Comparison of ENCODE assay signal across 8 mouse cellular contexts in the genomic region with DNA sequence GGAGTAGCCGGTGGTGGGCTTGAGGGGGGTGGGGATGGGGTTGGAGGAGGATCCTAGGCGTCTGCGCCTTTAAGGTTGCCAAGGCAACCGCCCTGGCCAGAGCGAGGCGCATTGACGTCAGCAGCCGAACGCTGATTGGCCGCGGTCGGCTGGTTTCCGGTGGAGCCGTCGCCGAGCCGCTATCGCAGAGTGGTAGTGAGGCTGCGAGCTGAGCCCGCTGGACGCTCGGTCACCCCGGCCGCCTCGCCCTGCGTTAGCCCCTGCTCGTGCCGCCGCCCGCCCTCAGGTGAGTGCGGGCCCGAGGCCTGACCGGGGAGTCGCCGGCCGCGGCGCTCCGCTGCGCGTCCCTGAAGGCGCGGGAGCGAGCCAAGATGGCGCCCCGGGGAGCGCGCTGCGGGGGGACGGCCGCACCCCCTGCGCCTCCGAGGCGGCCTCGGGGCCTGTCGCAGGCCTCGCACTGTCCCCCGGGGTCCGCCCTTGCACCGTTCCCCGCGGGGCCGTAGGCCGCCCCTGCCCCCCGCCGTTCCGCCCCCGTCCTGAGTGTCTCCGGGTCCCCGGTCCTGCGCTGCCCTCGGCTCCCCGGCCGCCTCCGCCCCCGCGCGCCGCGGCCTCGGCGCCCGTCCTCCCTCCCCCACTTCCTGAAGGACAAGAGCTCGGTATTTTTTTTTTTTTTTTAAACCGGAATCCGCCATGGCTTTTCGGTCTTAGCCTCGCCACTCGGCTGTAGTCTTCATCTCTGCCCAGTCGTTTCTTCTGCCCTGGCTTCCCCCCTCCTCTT. TPM values are rescaled to one million over a fixed set of nuclear protein-coding genes. Genes with fewer than 3 reads are reported as not detected.
DNase-seq lines count a peak whose midpoint lies in the region; TF ChIP-seq lines count a peak whose summit lies in the region.

No protein-coding gene starts in this region.

- H3K4me1 ChIP-seq in megakaryocyte, embryonic 14.5 days, result peaks cover 61% of the 10 kb centered on the region

- DNase-seq in WW6 (ENCODE audit: low read depth, low spot score), result peak; percentile 77
- DNase-seq in cerebellum, postnatal 4 days (ENCODE audit: low spot score in 2 of 2), result peak; percentile 86 to 94
- peak; percentile 96 for DNase-seq in gastrocnemius, adult 2 months
- DNase-seq in hindlimb bud, embryonic 11.5 days (ENCODE audit: extremely low spot score, low read depth, low spot score), result peak; percentile 70
- peak; percentile 80 to 91 for DNase-seq in left cerebral cortex, adult 8-10 months (ENCODE audit: low spot score in 2 of 2)
- peak; percentile 97 for DNase-seq in right cerebral cortex, postnatal 10 days (ENCODE audit: low spot score in 2 of 2)
- peak; percentile 87 for DNase-seq in urinary bladder, postnatal 25 days (ENCODE audit: low spot score)

- no peaks in the 10 kb centered on the region for H3K27me3 ChIP-seq in megakaryocyte, embryonic 14.5 days (replicated peaks)

- H3K27ac ChIP-seq in gastrocnemius, adult 2 months, result peak overlapping the region; percentile 97

- peaks cover 37% of the 10 kb centered on the region for H3K36me3 ChIP-seq in megakaryocyte, embryonic 14.5 days (replicated peaks; ENCODE audit: low read length)

- intact Hi-C loops in gastrocnemius, adult 2 months (cut with DNase I), result no loop called here

- H3K4me3 ChIP-seq in gastrocnemius, adult 2 months, result peak overlapping the region; percentile 97
- H3K4me3 ChIP-seq in megakaryocyte, embryonic 14.5 days (replicated peaks), result peak overlapping the region; percentile 98

- TF ChIP-seq CTCF in gastrocnemius, adult 2 months (IDR thresholded peaks at IDR 0.05), result no peak

- no peaks in the 10 kb centered on the region for H3K9me3 ChIP-seq in megakaryocyte, embryonic 14.5 days

RNA-seq across cellular contexts. Expression of a gene that starts 1.8 kb away (rescaled TPM):
- 100 to 1,000 TPM in 1 of 2 experiments, 10 to 100 TPM in 1; 98.9 to 117 TPM for total RNA-seq in gastrocnemius, adult 2 months (2021)
- total RNA-seq in left cerebral cortex, adult 8-10 months (2022), result 100 to 1,000 TPM; 569 to 599 (median 583) TPM
- 69.4 and 141 TPM in 2 replicates for polyA plus RNA-seq in megakaryocyte, embryonic 14.5 days (2012; ENCODE audit: insufficient read depth, low replicate concordance)

RNA-seq across cellular contexts. Expression of a gene that starts 39.2 kb away (rescaled TPM):
- total RNA-seq in gastrocnemius, adult 2 months (2021), result 10 to 100 TPM; 53.0 to 60.8 TPM
- total RNA-seq in left cerebral cortex, adult 8-10 months (2022), result 10 to 100 TPM; 20.7 to 22.9 (median 22.0) TPM
- 21.3 and 44.1 TPM in 2 replicates for polyA plus RNA-seq in megakaryocyte, embryonic 14.5 days (2012; ENCODE audit: insufficient read depth, low replicate concordance)

Comparison
In these comparisons a context has a peak if more than half of its experiments do, and no peak if none do; other contexts are left out.
1. Peak in every context shown above with its lines: DNase-seq, H3K4me3 ChIP-seq and H3K27ac ChIP-seq.
2. RNA of a gene that starts 1.8 kb away (total RNA-seq): 569 to 599 TPM in left cerebral cortex, adult 8-10 months; 98.9 to 117 TPM in gastrocnemius, adult 2 months; every median in the first group is over 4 times any median in the second.